Mouse (Mus musculus) C2C12 (cell line): ENCODE results near the gene Lep. TPM values are rescaled to one million over a fixed set of nuclear protein-coding genes. Genes with fewer than 3 reads are reported as not detected.

Source experiments
- H3K27me3 ChIP-seq: one replicate; pipeline ENCODE4 v1.6.1; 2011; ENCODE audit not compliant: control insufficient read depth, insufficient read depth, insufficient read length
- H3K36me3 ChIP-seq: one replicate; pipeline ENCODE4 v1.6.1; 2011; ENCODE audit not compliant: control insufficient read depth, insufficient read depth
- H3K4me3 ChIP-seq: one replicate; pipeline ENCODE4 v1.5.1; 2011; ENCODE audit warnings: mild to moderate bottlenecking, control low read depth; ENCODE audit not compliant: poor library complexity, insufficient read depth, severe bottlenecking
- H3K79me2 ChIP-seq: one replicate; pipeline ENCODE4 v1.6.1; 2011; ENCODE audit not compliant: control insufficient read depth, insufficient read depth
- H3K79me3 ChIP-seq: one replicate; pipeline ENCODE4 v1.6.1; 2011; ENCODE audit warnings: low read depth, control low read depth
- H3ac ChIP-seq: one replicate; pipeline ENCODE3; 2011; ENCODE audit warnings: low read depth; ENCODE audit not compliant: control insufficient read depth, insufficient read length
- CEBPB ChIP-seq: IDR thresholded peaks from one replicate; pipeline ENCODE4 v1.6.1; 2011; ENCODE audit warnings: low read depth, mild to moderate bottlenecking, control low read depth, moderate library complexity
- CTCF ChIP-seq: IDR thresholded peaks from one replicate; pipeline ENCODE4 v1.5.1; 2011; ENCODE audit not compliant: control insufficient read depth, insufficient read depth, insufficient read length
- FOSL1 ChIP-seq: IDR thresholded peaks from one replicate; pipeline ENCODE4 v1.8.0; 2011; ENCODE audit warnings: mild to moderate bottlenecking, low read length; ENCODE audit not compliant: poor library complexity, insufficient read depth, severe bottlenecking
- MAX ChIP-seq: IDR thresholded peaks from one replicate; pipeline ENCODE4 v1.6.1; 2011; ENCODE audit warnings: mild to moderate bottlenecking, control low read depth
- MYOD1 ChIP-seq: IDR thresholded peaks from one replicate; pipeline ENCODE4 v1.6.1; 2011; ENCODE audit warnings: low read depth; ENCODE audit not compliant: control insufficient read depth, insufficient read length
- MYOG ChIP-seq: IDR thresholded peaks from one replicate; pipeline ENCODE4 v1.6.1; 2011; ENCODE audit not compliant: control insufficient read depth, insufficient read length; ENCODE audit errors: extremely low read depth
- USF1 ChIP-seq: IDR thresholded peaks from one replicate; pipeline ENCODE4 v1.6.1; 2011; ENCODE audit warnings: low read depth, mild to moderate bottlenecking, control low read depth, moderate library complexity
- long read RNA-seq, 2 experiments: library from polyadenylated mRNA; unstranded; transcript quantifications; one replicate each; pipeline ENCODE4 v2.0.0; 2019 to 2020
- polyA plus RNA-seq: library from polyadenylated mRNA; unstranded; fragments of >200 nt; fragmentation: generic; extraction: Trizol; gene quantifications from one replicate; pipeline ENCODE4 v1.2.1, GENCODE M21; 2012; ENCODE audit warnings: missing spikeins

Gene Lep
- polyA plus RNA-seq = not detected
- long read RNA-seq, experiment 1 = 0 reads
- long read RNA-seq, experiment 2 = 0 reads

- H3K27me3 ChIP-seq = peaks cover 38% of the 10 kb centered on the region
- no peaks in the 10 kb centered on the region for H3K79me2 ChIP-seq
- H3K36me3 ChIP-seq = no peaks in the 10 kb centered on the region
- no peak for TF ChIP-seq USF1
- no peak for TF ChIP-seq MYOG
- no peak for TF ChIP-seq FOSL1
- TF ChIP-seq CEBPB = no peak
- TF ChIP-seq MYOD1 = no peak
- no peak for TF ChIP-seq CTCF
- TF ChIP-seq MAX = no peak
- no peak within 1 kb of the TSS for H3ac ChIP-seq
- no peak within 1 kb of the TSS for H3K4me3 ChIP-seq
- no peaks in the 10 kb centered on the region for H3K79me3 ChIP-seq
Measured at GRCm38 (mm10) chr6:29059846-29060685, at the start of gene Lep. Gene Lep (plus strand): TSS chr6:29060220.

GRCm38 (mm10) chr6:29011651-29012050 lies 48.4 kb upstream of the Lep start:
- Histone ChIP-seq H3K4me3 (no peak overlapping the region), H3K79me2 (no peaks in the 10 kb centered on the region), H3K79me3 (no peaks in the 10 kb centered on the region), H3ac (no peak overlapping the region), H3K36me3 (no peaks in the 10 kb centered on the region), H3K27me3 (peaks cover 7% of the 10 kb centered on the region)
- TF ChIP-seq USF1 = no peak
- no peak for TF ChIP-seq MYOG
- no peak for TF ChIP-seq FOSL1
- no peak for TF ChIP-seq MYOD1
- no peak for TF ChIP-seq CTCF
- no peak for TF ChIP-seq MAX
- no peak for TF ChIP-seq CEBPB

GRCm38 (mm10) chr6:29013216-29013615 lies 46.8 kb upstream of the Lep start:
- H3K27me3 ChIP-seq = peaks cover 7% of the 10 kb centered on the region
- H3K4me3 ChIP-seq = no peak overlapping the region
- no peak for TF ChIP-seq MYOD1
- TF ChIP-seq CTCF = no peak
- no peak for TF ChIP-seq USF1
- TF ChIP-seq FOSL1 = no peak
- no peak for TF ChIP-seq CEBPB
- TF ChIP-seq MAX = no peak
- no peak for TF ChIP-seq MYOG
- H3K79me3 ChIP-seq = no peaks in the 10 kb centered on the region
- no peaks in the 10 kb centered on the region for H3K36me3 ChIP-seq
- no peak overlapping the region for H3ac ChIP-seq
- H3K79me2 ChIP-seq = no peaks in the 10 kb centered on the region

- H3K79me2 ChIP-seq = no peaks in the 10 kb centered on the region
- peaks cover 4% of the 10 kb centered on the region for H3K27me3 ChIP-seq
- H3ac ChIP-seq = no peak overlapping the region
- no peaks in the 10 kb centered on the region for H3K36me3 ChIP-seq
- TF ChIP-seq CEBPB (no peak), FOSL1 (no peak), MYOD1 (no peak), CTCF (no peak), USF1 (no peak), MYOG (no peak), MAX (no peak)
- H3K79me3 ChIP-seq = no peaks in the 10 kb centered on the region
- no peak overlapping the region for H3K4me3 ChIP-seq
Measured at GRCm38 (mm10) chr6:29016891-29017412, 43.1 kb upstream of the Lep start.

- TF ChIP-seq MYOD1 (no peak), CTCF (no peak), USF1 (no peak), MAX (no peak), CEBPB (no peak), MYOG (no peak), FOSL1 (no peak)
- H3K79me2 ChIP-seq = no peaks in the 10 kb centered on the region
- H3ac ChIP-seq = no peak overlapping the region
- no peaks in the 10 kb centered on the region for H3K79me3 ChIP-seq
- no peaks in the 10 kb centered on the region for H3K36me3 ChIP-seq
- no peak overlapping the region for H3K4me3 ChIP-seq
- peaks cover 3% of the 10 kb centered on the region for H3K27me3 ChIP-seq
Measured at GRCm38 (mm10) chr6:29019756-29020720, 40.0 kb upstream of the Lep start.
